Mouse (Mus musculus) brain, embryonic 14.5 days (tissue): ENCODE data around the gene Zpld1. TPM values are rescaled to one million over a fixed set of nuclear protein-coding genes. Genes with fewer than 3 reads are reported as not detected.

Experiments
- DNase-seq: peaks from one replicate; pipeline ENCODE4 v3.0.0-alpha.2; 2011; ENCODE audit warnings: low read depth
- CTCF ChIP-seq: fragments of 200-500 bp; IDR thresholded peaks from 2 replicates; pipeline ENCODE4 v1.5.1; 2012; ENCODE audit warnings: inconsistent platforms, mild to moderate bottlenecking, moderate library complexity, borderline replicate concordance; ENCODE audit not compliant: insufficient read depth, insufficient read length; ENCODE audit errors: extremely low read depth
- POLR2A ChIP-seq: fragments of 200-500 bp; IDR thresholded peaks from 2 replicates; pipeline ENCODE4 v1.6.1; 2012; ENCODE audit warnings: mild to moderate bottlenecking, inconsistent platforms, borderline replicate concordance; ENCODE audit not compliant: poor library complexity, insufficient read depth, insufficient read length, severe bottlenecking; ENCODE audit errors: extremely low read depth
- polyA plus RNA-seq: library from polyadenylated mRNA; depleted of rRNA; stranded (reverse); fragments of >200 nt; gene quantifications from 2 replicates; pipeline ENCODE4 v1.2.3, GENCODE M21; 2012; rRNA removed

Zpld1 gene
- 0.14 and 0.18 TPM in 2 replicates for polyA plus RNA-seq

GRCm38 (mm10) chr16:55297886-55298285 lies at the start of gene Zpld1:
Gene Zpld1 (minus strand): TSS chr16:55297986.
- DNase-seq = no peak
- TF ChIP-seq POLR2A (no peak), CTCF (no peak)

GRCm38 (mm10) chr16:55345644-55346043 lies 47.9 kb upstream of the Zpld1 start:
- TF ChIP-seq CTCF (no peak), POLR2A (no peak)
- no peak for DNase-seq

DNA sequence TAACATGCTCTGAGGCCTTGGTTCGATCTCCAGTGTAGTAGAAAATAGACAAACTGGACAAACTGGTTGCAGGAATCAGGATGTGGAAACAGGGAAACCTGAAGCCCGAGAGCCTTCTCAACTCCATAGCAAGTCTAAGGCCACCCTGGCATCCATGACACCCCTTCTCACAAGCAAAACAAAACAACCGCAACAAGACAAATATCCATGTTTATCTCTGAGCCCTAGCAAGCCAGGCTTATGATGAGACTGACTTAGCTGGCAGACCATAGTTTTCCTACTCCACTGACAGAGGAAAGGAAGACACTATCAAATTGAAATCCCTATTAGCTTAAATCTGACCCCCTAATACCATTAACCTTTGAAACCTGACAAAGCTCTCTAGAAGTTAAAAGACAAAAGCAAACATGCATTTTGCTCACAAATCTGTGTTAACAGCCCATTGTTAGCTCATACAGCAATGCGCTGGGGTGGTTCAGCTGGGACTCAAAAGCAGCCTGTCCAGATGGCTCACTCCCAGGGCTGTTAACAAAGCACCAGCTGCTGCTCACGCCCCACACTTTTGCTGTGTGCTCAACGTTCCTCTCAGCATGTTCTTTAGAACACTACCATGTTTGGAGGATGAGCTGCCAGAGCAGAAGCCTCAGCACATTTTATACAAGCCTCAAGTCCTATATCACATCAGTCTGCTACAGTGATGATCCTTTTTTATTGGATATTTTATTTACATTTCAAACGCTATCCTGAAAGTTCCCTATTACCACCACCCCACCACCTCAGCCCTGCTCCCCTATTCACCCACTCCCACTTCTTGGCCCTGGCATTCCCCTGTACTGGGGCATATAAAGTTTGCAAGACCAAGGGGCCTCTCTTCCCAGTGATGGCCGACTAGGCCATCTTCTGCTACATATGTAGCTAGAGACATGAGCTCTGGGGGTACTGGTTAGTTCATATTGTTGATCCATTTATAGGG lies 24.0 kb upstream of the Zpld1 start:
- peak; percentile 94 for DNase-seq
- TF ChIP-seq CTCF = no peak
- no peak for TF ChIP-seq POLR2A

DNA sequence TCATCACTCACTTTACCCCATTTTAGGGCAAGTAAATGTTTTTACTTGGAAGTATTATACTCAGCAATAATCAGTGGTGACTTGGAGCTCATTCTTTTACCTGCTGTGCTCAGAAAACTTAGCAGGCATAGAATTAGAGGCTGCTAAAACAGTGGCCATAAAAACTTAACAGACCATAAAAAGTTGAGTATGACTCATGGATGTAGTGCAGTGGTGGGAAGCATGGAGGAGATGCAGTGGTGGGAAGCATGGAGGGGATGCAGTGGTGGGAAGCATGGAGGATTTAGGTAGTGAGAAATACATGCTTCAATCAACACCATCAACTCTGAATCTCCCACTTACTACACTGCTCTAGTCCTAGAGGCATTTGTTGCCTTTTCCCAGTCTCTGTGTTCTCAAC lies 19.2 kb upstream of the Zpld1 start:
- DNase-seq = no peak
- TF ChIP-seq POLR2A = no peak
- no peak for TF ChIP-seq CTCF

GRCm38 (mm10) chr16:55312106-55312505 lies 14.3 kb upstream of the Zpld1 start:
- no peak for DNase-seq
- no peak for TF ChIP-seq POLR2A
- no peak for TF ChIP-seq CTCF

- TF ChIP-seq POLR2A (no peak), CTCF (no peak)
- no peak for DNase-seq
These were observed 15.1 kb downstream of the Zpld1 start for GRCm38 (mm10) chr16:55282696-55283095.

- DNase-seq = no peak
- TF ChIP-seq CTCF = no peak
- TF ChIP-seq POLR2A = no peak
These were observed 20.3 kb downstream of the Zpld1 start for GRCm38 (mm10) chr16:55277447-55277846.

DNA sequence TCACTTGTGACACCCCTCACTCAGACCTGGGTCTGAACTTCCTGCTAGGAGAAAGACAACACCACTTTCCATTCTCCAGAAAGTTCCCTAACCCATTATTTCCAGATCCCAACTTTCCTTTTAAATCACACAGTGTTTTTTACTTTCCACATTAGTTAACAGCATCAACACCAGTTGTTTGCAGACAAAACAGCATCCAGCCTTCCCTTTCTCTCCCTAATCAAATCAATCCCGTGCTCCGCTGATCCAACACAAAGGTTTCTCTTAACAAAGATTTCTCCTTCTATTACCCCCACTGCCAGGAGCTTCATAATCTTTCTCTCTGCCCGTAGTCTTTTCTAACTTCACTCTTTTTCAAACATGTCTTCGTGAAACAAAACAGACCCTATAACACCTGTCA lies 32.5 kb downstream of the Zpld1 start:
- TF ChIP-seq CTCF (no peak), POLR2A (no peak)
- DNase-seq = peak; percentile 33

DNA sequence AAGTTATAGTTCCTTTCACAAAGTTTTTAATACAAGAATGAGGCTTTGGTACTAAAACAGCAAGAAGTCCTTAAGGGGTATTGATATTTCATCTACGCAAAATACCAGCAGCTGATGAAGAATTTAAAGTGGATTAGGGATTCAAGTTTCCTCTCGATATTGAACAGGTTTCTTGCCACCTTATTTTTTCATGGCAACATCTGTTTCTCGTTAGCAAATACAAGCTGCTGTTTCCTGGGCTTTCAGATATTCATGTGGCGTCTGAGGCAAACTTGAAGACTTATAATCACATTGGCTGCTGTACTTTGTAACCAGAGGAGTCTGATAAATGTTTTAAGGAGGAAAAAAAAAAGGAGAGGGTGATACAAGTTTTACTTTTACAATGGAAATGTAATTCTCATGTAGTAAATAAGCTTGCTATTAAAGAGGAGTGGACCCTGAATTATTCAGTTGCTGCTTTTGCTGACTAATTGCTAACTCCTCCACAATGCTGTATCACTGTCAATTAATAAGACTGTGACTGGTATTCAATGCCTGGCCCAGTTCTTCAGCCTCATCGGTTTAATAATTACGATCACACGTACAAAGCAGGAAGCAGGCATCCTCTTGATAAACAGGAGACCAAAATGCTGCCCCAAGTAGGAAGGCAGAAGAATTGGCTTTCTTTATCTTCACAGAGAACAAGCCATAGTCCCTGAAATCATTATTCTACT lies 36.8 kb downstream of the Zpld1 start:
- TF ChIP-seq POLR2A = no peak
- no peak for TF ChIP-seq CTCF
- no peak for DNase-seq

DNA sequence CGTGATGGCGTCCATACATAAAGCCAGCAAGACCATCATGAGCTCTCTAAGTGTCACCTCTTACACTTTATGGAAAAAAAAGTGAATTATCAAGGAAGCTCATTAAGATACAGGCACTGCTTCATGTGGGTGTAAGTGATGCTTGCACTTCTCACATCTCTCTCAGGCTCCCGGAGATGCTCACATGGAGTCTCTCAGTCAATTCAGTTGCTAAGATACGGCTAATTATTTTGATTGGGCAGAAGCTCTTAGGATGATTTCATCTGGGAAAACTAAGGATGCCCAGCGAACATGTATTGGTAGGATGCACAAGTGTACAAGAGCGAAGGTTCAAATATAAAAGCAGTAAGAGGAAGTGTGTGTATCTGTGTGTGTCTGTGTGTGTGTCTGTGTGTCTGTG lies 38.1 kb downstream of the Zpld1 start:
- peak; percentile 72 for DNase-seq
- TF ChIP-seq CTCF (no peak), POLR2A (no peak)

GRCm38 (mm10) chr16:55240996-55241395 lies 56.8 kb downstream of the Zpld1 start:
- no peak for DNase-seq
- TF ChIP-seq POLR2A = no peak
